Mouse (Mus musculus) neural tube, embryonic 12.5 days (tissue): Measurements from ENCODE around the gene Sh3glb1. TPM values are rescaled to one million over a fixed set of nuclear protein-coding genes. Genes with fewer than 3 reads are reported as not detected.

Experiments used
- ATAC-seq: fragments of 200-750 bp; cut with Nextera tagmentation; 2 replicates; pipeline ENCODE4 v1.8.0; 2017; ENCODE audit warnings: low read depth, mild to moderate bottlenecking, moderate TSS enrichment, moderate library complexity; ENCODE audit not compliant: low FRiP score
- H3K27ac ChIP-seq: fragments of 300-500 bp; sonication (generic); 2 replicates; pipeline ENCODE4 v1.5.1; 2016
- H3K27me3 ChIP-seq: fragments of 300-500 bp; sonication (generic); replicated peaks from 2 replicates; pipeline ENCODE4 v1.6.1; 2016; ENCODE audit warnings: mild to moderate bottlenecking
- H3K36me3 ChIP-seq: fragments of 300-500 bp; sonication (generic); 2 replicates; pipeline ENCODE4 v1.6.1; 2016; ENCODE audit warnings: mild to moderate bottlenecking
- H3K4me1 ChIP-seq: fragments of 300-500 bp; sonication (generic); 2 replicates; pipeline ENCODE4 v1.6.1; 2016
- H3K4me2 ChIP-seq: fragments of 300-500 bp; sonication (generic); replicated peaks from 2 replicates; pipeline ENCODE4 v1.6.1; 2016; ENCODE audit warnings: mild to moderate bottlenecking
- H3K4me3 ChIP-seq: fragments of 300-500 bp; sonication (generic); 2 replicates; pipeline ENCODE4 v1.5.1; 2016
- H3K9ac ChIP-seq: fragments of 300-500 bp; sonication (generic); 2 replicates; pipeline ENCODE4 v1.6.1; 2016; ENCODE audit warnings: mild to moderate bottlenecking
- H3K9me3 ChIP-seq: fragments of 300-500 bp; sonication (generic); 2 replicates; pipeline ENCODE4 v1.6.1; 2016; ENCODE audit warnings: mild to moderate bottlenecking
- WGBS: fragments of 180-500 bp; shearing (Covaris S2); methylation state at CpG from one replicate; pipeline ENCODE4 v1.1.7; 2016; 5-methylcytosine and 5-hydroxymethylcytosine counted together
- polyA plus RNA-seq: library from polyadenylated mRNA; unstranded; fragments of >200 nt; fragmentation: Nextera tagmentation; extraction: Ambion mirVana; gene quantifications from 2 replicates; pipeline ENCODE4 v1.2.1, GENCODE M21; 2016

Sh3glb1 gene
- polyA plus RNA-seq, 1 experiment from 2014 or later: 124 TPM

- ATAC-seq: no peak
- no peak overlapping the region for H3K4me3 ChIP-seq
- H3K9me3 ChIP-seq: no peaks in the 10 kb centered on the region
- H3K4me2 ChIP-seq: no peak overlapping the region
- 89% methylated on average over 5 of the region's 5 CpGs for WGBS
- H3K27ac ChIP-seq: no peak overlapping the region
- H3K36me3 ChIP-seq: peaks cover 24% of the 10 kb centered on the region
- no peaks in the 10 kb centered on the region for H3K4me1 ChIP-seq
- H3K9ac ChIP-seq: no peak overlapping the region
- no peaks in the 10 kb centered on the region for H3K27me3 ChIP-seq
Measured at GRCm38 (mm10) chr3:144708612-144709011, 11.5 kb downstream of the Sh3glb1 start.

- no peaks in the 10 kb centered on the region for H3K4me1 ChIP-seq
- peaks cover 34% of the 10 kb centered on the region for H3K36me3 ChIP-seq
- H3K4me3 ChIP-seq: no peak overlapping the region
- no peak for ATAC-seq
- no peak overlapping the region for H3K27ac ChIP-seq
- H3K4me2 ChIP-seq: no peak overlapping the region
- 93% methylated on average over 6 of the region's 6 CpGs for WGBS
- H3K9me3 ChIP-seq: no peaks in the 10 kb centered on the region
- no peaks in the 10 kb centered on the region for H3K27me3 ChIP-seq
- no peak overlapping the region for H3K9ac ChIP-seq
Measured at GRCm38 (mm10) chr3:144703959-144704358, 16.2 kb downstream of the Sh3glb1 start.

- no peak overlapping the region for H3K9ac ChIP-seq
- no peaks in the 10 kb centered on the region for H3K4me1 ChIP-seq
- no peak for ATAC-seq
- peaks cover 53% of the 10 kb centered on the region for H3K36me3 ChIP-seq
- H3K27ac ChIP-seq: no peak overlapping the region
- WGBS: 89% methylated on average over 5 of the region's 5 CpGs
- no peak overlapping the region for H3K4me3 ChIP-seq
- no peak overlapping the region for H3K4me2 ChIP-seq
- H3K9me3 ChIP-seq: no peaks in the 10 kb centered on the region
- no peaks in the 10 kb centered on the region for H3K27me3 ChIP-seq
Measured at GRCm38 (mm10) chr3:144698790-144699433, 21.2 kb downstream of the Sh3glb1 start.

- H3K27me3 ChIP-seq: no peaks in the 10 kb centered on the region
- 90% methylated on average over 3 of the region's 3 CpGs for WGBS
- no peak for ATAC-seq
- no peaks in the 10 kb centered on the region for H3K4me1 ChIP-seq
- H3K27ac ChIP-seq: no peak overlapping the region
- no peak overlapping the region for H3K4me3 ChIP-seq
- no peaks in the 10 kb centered on the region for H3K9me3 ChIP-seq
- H3K36me3 ChIP-seq: peaks cover 55% of the 10 kb centered on the region
- H3K4me2 ChIP-seq: no peak overlapping the region
- H3K9ac ChIP-seq: no peak overlapping the region
Measured at GRCm38 (mm10) chr3:144697942-144698341, 22.2 kb downstream of the Sh3glb1 start.

GRCm38 (mm10) chr3:144697154-144697553 lies 23.0 kb downstream of the Sh3glb1 start:
- H3K36me3 ChIP-seq: peaks cover 51% of the 10 kb centered on the region
- no peak overlapping the region for H3K4me2 ChIP-seq
- 81% methylated on average over 5 of the region's 5 CpGs for WGBS
- no peaks in the 10 kb centered on the region for H3K4me1 ChIP-seq
- H3K27ac ChIP-seq: no peak overlapping the region
- H3K9ac ChIP-seq: no peak overlapping the region
- no peaks in the 10 kb centered on the region for H3K27me3 ChIP-seq
- no peak for ATAC-seq
- no peak overlapping the region for H3K4me3 ChIP-seq
- no peaks in the 10 kb centered on the region for H3K9me3 ChIP-seq

GRCm38 (mm10) chr3:144694941-144695340 lies 25.2 kb downstream of the Sh3glb1 start:
- H3K4me2 ChIP-seq: no peak overlapping the region
- no peaks in the 10 kb centered on the region for H3K9me3 ChIP-seq
- ATAC-seq: no peak
- no peak overlapping the region for H3K9ac ChIP-seq
- no peaks in the 10 kb centered on the region for H3K27me3 ChIP-seq
- no peak overlapping the region for H3K27ac ChIP-seq
- peaks cover 41% of the 10 kb centered on the region for H3K36me3 ChIP-seq
- no peaks in the 10 kb centered on the region for H3K4me1 ChIP-seq
- 92% methylated on average over 7 of the region's 7 CpGs for WGBS
- no peak overlapping the region for H3K4me3 ChIP-seq

GRCm38 (mm10) chr3:144694040-144694439 lies 26.1 kb downstream of the Sh3glb1 start:
- Histone ChIP-seq H3K9ac (no peak overlapping the region), H3K36me3 (peaks cover 40% of the 10 kb centered on the region), H3K27me3 (no peaks in the 10 kb centered on the region), H3K9me3 (no peaks in the 10 kb centered on the region), H3K4me1 (0 out of 2 replicates have a peak, but pooled peaks cover 3% of the 10 kb centered on the region), H3K4me3 (no peak overlapping the region), H3K27ac (no peak overlapping the region), H3K4me2 (no peak overlapping the region)
- WGBS: 91% methylated on average over 10 of the region's 10 CpGs
- ATAC-seq: no peak

- no peaks in the 10 kb centered on the region for H3K27me3 ChIP-seq
- H3K36me3 ChIP-seq: peaks cover 42% of the 10 kb centered on the region
- 0 out of 2 replicates have a peak, but pooled peaks cover 3% of the 10 kb centered on the region for H3K4me1 ChIP-seq
- H3K9ac ChIP-seq: no peak overlapping the region
- no peak for ATAC-seq
- 70% methylated on average over 3 of the region's 3 CpGs for WGBS
- no peak overlapping the region for H3K27ac ChIP-seq
- H3K9me3 ChIP-seq: no peaks in the 10 kb centered on the region
- H3K4me3 ChIP-seq: no peak overlapping the region
- no peak overlapping the region for H3K4me2 ChIP-seq
Measured at GRCm38 (mm10) chr3:144692052-144692451, 28.1 kb downstream of the Sh3glb1 start.

GRCm38 (mm10) chr3:144689236-144689635 lies 30.9 kb downstream of the Sh3glb1 start:
- Histone ChIP-seq H3K4me1 (0 out of 2 replicates have a peak, but pooled peaks cover 3% of the 10 kb centered on the region), H3K4me2 (no peak overlapping the region), H3K27ac (no peak overlapping the region), H3K9me3 (no peaks in the 10 kb centered on the region), H3K4me3 (no peak overlapping the region), H3K9ac (no peak overlapping the region), H3K36me3 (peaks cover 17% of the 10 kb centered on the region), H3K27me3 (no peaks in the 10 kb centered on the region)
- ATAC-seq: peak; percentile 80
- WGBS: 14% methylated on average over 11 of the region's 11 CpGs

GRCm38 (mm10) chr3:144688284-144688683 lies 31.9 kb downstream of the Sh3glb1 start:
- Histone ChIP-seq H3K27me3 (no peaks in the 10 kb centered on the region), H3K4me1 (0 out of 2 replicates have a peak, but pooled peaks cover 3% of the 10 kb centered on the region), H3K27ac (no peak overlapping the region), H3K9ac (no peak overlapping the region), H3K9me3 (no peaks in the 10 kb centered on the region), H3K4me3 (no peak overlapping the region), H3K4me2 (no peak overlapping the region), H3K36me3 (peaks cover 9% of the 10 kb centered on the region)
- WGBS: 85% methylated on average over 8 of the region's 8 CpGs
- no peak for ATAC-seq

GRCm38 (mm10) chr3:144687618-144688017 lies 32.5 kb downstream of the Sh3glb1 start:
- 88% methylated on average over 9 of the region's 9 CpGs for WGBS
- ATAC-seq: no peak

GRCm38 (mm10) chr3:144686146-144686545 lies 34.0 kb downstream of the Sh3glb1 start:
- 88% methylated on average over 5 of the region's 5 CpGs for WGBS

More at GRCm38 (mm10) chr3:144687618-144688017, 32.5 kb downstream of the Sh3glb1 start:
- H3K27me3 ChIP-seq: no peaks in the 10 kb centered on the region
- no peak overlapping the region for H3K4me2 ChIP-seq
- no peak overlapping the region for H3K9ac ChIP-seq
- 0 out of 2 replicates have a peak, but pooled peaks cover 3% of the 10 kb centered on the region for H3K4me1 ChIP-seq
- no peak overlapping the region for H3K4me3 ChIP-seq
- H3K27ac ChIP-seq: no peak overlapping the region
- H3K9me3 ChIP-seq: no peaks in the 10 kb centered on the region
- H3K36me3 ChIP-seq: peaks cover 9% of the 10 kb centered on the region

More at GRCm38 (mm10) chr3:144686146-144686545, 34.0 kb downstream of the Sh3glb1 start:
- H3K36me3 ChIP-seq: peaks cover 9% of the 10 kb centered on the region
- H3K4me2 ChIP-seq: no peak overlapping the region
- 0 out of 2 replicates have a peak, but pooled peaks cover 3% of the 10 kb centered on the region for H3K4me1 ChIP-seq
- no peak overlapping the region for H3K9ac ChIP-seq
- no peaks in the 10 kb centered on the region for H3K27me3 ChIP-seq
- H3K27ac ChIP-seq: no peak overlapping the region
- no peak overlapping the region for H3K4me3 ChIP-seq
- no peaks in the 10 kb centered on the region for H3K9me3 ChIP-seq
- ATAC-seq: no peak
